Mouse (Mus musculus) lung, adult 18-20 months (tissue): ENCODE data around the gene Fscn2.
"Not testable (repeated sequence)": the region's sequence is repeated elsewhere in the genome, so short reads cannot be mapped to it uniquely, and the experiment has no call there.

Experiments used
- DNase-seq, 2 experiments: peaks; one replicate each; pipeline ENCODE4 v3.0.0; 2022; ENCODE audit warnings: mixed read lengths in 2 of 2

Fscn2 gene

DNA sequence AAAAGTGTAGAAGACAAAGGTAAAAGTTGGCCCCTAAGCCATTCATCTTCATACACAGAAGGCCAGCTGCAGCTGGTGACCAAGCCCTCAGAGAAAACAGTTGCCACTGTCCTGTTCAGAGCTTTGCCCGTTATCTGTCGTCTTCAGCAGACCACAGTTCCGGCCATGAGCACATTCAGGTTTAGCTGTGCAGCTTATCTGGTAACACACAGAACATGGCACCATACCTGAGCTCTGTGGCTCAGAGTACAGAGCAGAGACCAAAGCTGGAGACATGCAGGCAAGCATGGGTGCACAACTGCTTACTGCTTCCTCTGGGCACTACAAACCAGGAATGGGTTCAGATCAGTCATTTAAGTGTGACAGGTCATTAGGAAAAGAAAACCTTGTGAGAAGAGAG is 44.5 kb downstream of the Fscn2 start:
- no peak for DNase-seq

DNA sequence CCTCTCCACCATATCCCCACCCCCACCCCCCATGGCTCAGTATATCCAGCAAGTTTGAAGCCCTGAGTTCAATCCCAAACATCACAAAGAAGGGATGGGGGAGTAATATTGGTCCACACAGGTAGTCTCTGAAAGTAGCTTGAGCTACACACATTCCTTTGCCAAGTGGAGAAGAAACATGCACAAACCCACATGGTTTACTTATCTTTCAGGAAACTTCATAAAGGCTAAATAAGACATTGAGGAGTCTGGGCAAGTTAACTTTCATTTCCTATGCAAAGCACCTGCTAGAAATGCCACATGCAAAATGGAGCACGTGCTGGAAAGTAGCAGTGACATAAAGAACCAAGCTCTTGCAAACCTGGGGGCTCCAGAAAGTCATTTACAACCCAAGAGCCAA is 45.1 kb downstream of the Fscn2 start:
- no peak for DNase-seq

DNA sequence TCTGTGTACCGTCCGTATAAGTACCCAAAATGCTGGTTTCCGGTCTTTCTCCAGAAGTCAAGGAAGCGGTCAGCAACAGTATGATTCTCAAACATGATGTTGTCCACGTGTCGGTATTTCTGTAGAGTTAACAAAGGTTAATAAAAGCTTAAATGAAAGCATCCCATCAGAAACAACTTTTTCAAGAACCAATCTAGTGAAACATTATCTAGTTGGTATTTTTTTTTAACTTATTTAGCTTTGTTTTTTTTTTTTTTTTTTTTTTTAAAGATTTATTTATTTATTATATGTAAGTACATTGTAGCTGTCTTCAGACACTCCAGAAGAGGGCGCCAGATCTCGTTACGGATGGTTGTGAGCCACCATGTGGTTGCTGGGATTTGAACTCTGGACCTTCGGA is 52.3 kb downstream of the Fscn2 start:
- not testable (repeated sequence) for DNase-seq
